Mouse (Mus musculus) urinary bladder, postnatal 25 days (tissue): ENCODE results near the gene Eps15l1.

Experiments used
- DNase-seq: peaks from one replicate; pipeline ENCODE4 v3.0.0; 2022; ENCODE audit warnings: low spot score

Gene Eps15l1

GRCm38 (mm10) chr8:72421362-72422335, at the start of gene Eps15l1:
Gene Eps15l1, minus strand, starts transcription at chr8:72421460.
- peak; percentile 98 for DNase-seq

- no peak for DNase-seq
Observed at GRCm38 (mm10) chr8:72470684-72471083, 49.4 kb upstream of the Eps15l1 start.

DNA sequence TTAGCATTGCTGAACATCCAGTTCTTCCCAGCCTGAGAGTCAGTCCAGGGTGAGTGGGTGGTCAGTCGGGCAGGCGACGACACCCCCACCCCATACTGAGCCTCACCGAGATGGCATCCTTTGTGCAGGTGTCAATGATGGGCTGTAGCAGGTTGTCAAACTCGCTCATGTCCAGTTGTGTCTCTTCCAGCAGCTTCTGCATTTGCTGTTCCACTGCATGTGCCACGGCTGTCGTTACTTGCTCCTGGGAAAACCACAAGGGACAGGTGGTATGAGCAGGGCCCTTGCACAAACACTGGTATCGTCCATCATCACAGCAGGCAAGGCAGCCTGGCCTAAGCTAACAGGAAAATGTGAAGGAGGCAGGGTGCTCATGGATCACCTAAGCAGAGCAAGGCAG, 48.7 kb upstream of the Eps15l1 start:
- no peak for DNase-seq

DNA sequence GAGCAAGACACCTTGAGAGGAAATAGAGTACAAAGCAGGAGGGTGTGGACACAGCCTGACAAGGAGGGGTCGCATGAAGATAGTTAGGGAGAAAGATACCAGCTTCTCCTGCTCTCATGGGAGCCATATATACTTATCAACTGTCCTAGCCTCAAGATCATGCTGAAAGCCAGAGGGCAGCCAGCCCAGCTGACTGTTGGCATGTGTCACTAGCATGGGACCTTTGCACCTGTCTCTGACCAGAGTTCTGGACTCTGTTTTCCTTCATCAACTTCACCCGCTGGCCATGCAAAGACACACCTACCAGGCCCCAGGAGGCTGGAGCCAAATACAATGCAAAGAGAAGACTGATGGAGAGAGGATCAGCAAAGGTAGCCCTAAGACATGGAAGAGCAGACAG, 48.0 kb upstream of the Eps15l1 start:
- no peak for DNase-seq

DNA sequence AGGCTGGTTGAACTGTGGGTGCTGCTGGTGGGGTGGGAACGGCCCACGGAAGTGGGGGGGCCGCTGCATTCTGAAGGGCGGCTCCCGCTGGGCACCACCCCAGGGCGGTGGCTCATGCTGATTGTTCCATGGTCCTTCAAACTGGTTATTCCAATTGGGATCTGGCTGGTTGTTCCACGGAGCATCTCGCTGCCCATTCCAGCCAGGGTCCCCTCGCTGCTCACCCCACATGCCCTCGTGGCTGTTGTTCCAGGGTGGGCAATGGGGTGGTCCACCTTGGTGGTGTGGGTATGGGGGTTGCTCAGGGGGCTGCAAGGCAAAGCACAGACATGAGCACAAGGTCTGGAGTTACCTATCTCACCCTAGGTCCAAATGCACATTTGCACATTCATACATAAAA, 43.0 kb upstream of the Eps15l1 start:
- no peak for DNase-seq

GRCm38 (mm10) chr8:72459881-72460533, 38.7 kb upstream of the Eps15l1 start:
- no peak for DNase-seq

GRCm38 (mm10) chr8:72458457-72458856, 37.2 kb upstream of the Eps15l1 start:
- DNase-seq = no peak

- no peak for DNase-seq
Observed at GRCm38 (mm10) chr8:72457806-72458205, 36.5 kb upstream of the Eps15l1 start.

GRCm38 (mm10) chr8:72455317-72455716, 34.1 kb upstream of the Eps15l1 start:
- DNase-seq = no peak

GRCm38 (mm10) chr8:72453904-72454303, 32.6 kb upstream of the Eps15l1 start:
- no peak for DNase-seq

DNA sequence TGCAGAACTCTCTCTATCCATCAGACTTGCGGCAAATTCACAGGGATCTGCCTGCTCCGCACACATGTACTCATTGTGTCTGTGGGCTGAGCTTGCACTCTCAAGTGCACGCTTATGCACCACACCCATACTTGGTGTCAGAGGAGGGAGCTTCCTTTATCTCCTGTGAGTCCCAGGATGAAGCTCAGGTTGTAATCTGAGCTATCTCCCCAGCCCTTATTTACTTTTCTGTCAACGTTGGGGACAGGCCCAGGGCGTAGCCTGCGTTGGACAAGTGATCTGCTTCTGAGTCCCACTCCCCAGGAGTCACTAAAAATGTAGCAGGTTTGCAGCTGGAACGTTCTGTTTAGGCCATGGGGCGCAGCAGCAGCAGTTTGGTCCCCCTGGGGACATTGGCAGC, 30.3 kb upstream of the Eps15l1 start:
- no peak for DNase-seq

- DNase-seq = no peak
Observed at GRCm38 (mm10) chr8:72445071-72445470, 23.8 kb upstream of the Eps15l1 start.

GRCm38 (mm10) chr8:72443994-72444350, 22.7 kb upstream of the Eps15l1 start:
- DNase-seq = no peak

DNA sequence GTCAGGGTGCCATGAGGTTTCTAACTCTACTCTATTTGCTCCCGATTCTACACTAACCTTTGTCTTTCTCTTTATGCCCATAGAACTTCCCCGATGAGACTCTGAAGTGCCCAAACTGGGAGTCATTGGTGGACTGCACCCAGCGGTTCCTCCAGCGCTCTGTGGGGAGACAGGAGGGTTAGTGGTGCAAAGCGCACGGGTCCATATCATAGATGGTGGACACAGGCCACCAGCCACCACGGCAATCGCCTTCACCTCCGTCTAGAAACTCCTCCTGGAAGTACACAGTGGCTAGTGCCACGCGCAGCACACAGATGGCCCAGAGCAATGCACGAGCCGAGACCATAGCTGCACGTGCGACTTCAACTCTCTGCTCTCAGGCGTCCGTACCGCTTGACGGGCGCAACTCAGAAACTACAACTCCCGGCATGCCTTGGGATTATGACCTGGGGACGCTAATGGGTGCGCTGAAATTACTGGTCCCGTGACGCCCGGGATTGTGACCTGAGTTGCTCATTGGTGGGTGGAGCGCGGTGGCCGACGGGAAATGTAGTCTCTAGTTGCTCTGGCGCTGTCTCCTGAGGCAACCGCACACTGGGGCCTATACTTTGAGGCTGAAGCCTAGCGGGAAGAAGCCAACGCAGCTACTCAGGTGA, 22.2 kb upstream of the Eps15l1 start, which contains the start of the genes Calr3 and 1700030K09Rik:
Gene Calr3, minus strand, starts transcription at position 533 of the 656 bp plus-strand sequence.
Gene 1700030K09Rik, plus strand, starts transcription at position 543 of the 656 bp plus-strand sequence.
- DNase-seq = peak; percentile 94

DNA sequence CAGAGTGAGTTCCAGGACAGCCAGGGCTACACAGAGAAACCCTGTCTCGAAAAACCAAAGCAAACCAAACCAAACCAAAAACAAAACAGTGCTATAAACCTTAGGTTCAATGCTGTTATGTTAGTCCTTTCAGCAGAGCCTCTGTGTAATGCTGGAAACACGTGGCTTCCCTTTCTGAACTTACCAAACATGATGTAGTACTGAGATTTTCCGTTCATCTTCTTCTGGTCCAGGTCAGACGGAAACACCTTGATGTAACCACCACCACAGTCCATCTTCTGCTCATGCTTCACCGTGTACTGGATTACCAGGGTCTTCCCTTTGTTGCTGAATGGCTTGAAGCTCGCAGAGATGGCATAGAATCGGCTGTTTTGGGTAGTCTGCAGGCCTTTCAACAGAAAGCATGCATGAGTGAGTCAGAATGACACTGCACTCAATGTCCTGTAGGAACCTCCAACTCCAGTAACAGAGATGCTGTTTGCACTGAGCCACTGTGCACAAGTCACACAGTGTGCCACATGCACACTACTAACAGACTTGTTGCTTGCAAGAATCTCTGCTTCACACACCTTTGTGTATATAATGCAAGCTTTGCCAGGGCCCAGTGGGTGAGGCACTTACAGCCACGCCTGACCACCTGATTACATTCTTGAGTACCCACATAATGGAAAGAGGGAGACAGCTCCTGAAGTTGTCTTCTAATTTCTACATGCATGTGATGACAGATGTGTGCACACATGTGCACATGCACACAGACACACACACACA, 17.2 kb upstream of the Eps15l1 start:
- DNase-seq = no peak

GRCm38 (mm10) chr8:72434952-72435351, 13.7 kb upstream of the Eps15l1 start:
- DNase-seq = peak; percentile 61

- peak; percentile 28 for DNase-seq
Observed at GRCm38 (mm10) chr8:72429676-72430075, 8.4 kb upstream of the Eps15l1 start.

GRCm38 (mm10) chr8:72422926-72423325, 1.7 kb upstream of the Eps15l1 start:
- DNase-seq = no peak

GRCm38 (mm10) chr8:72420571-72421361, 494 bp downstream of the Eps15l1 start:
- peak; percentile 36 for DNase-seq

GRCm38 (mm10) chr8:72418073-72418472, 3.2 kb downstream of the Eps15l1 start:
- no peak for DNase-seq

DNA sequence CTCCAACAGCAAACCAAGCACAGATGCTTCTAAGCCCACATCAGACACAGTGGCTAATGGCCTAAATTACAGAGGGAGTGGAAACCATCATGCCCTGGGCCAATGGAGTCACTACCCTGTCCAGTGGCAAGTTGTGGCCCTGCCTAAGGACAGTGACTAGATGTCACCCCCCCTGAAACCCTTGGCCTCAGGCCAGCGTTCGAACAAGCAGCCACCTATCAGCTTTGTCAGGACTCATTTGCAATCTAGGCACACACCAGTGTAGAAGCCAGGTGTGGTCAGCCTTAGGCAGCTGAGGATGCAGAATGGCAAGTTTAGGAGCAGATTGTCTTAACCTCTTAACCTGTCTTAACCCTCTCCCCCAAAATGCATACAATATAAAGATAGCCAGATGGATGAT, 6.0 kb downstream of the Eps15l1 start:
- DNase-seq = no peak
